24 mouse cellular contexts compared by ENCODE assay signal in the genomic region with DNA sequence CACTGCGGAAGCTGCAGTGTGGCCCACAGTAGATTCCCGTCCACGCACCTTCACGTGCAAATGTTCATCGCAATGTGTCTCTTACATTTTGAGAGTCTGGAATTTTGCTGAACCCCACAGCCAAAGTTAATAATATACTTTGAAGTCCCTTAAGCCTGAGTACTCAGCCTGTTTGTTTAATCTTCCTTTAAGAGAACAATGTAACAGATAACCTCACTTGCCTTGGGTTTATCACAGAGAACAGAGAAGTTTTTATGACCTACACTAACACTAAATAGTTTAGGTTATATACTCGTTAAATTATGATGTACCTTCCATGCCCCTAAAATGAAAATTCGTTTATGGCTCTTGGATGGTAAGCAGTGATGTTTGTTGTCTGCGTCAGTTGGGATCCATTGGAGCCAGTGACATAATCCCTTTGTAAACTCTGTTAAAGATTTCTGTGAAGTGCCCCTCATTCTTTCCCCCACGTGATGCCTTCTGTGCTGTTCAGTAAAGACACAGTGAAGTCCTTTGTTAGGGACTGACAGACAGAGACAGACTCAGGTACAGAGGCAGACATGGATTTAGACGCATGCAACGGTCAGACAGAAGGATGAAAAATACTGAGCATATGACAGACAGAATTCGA. TPM values are rescaled to one million over a fixed set of nuclear protein-coding genes. Genes with fewer than 3 reads are reported as not detected.
"Had no signal": no experiment of that assay in that cellular context is flagged by ENCODE, and none has a peak within 500 bp of the region (broad histone marks: within the 10 kb centered on the region; RNA-seq: fewer than 3 reads in every experiment).

No protein-coding gene starts in this region.

- H3K4me2 ChIP-seq: liver, embryonic 13.5 days; liver, embryonic 15.5 days; midbrain, embryonic 11.5 days; midbrain, embryonic 13.5 days; midbrain, embryonic 15.5 days; neural tube, embryonic 12.5 days had no signal

- H3K9me3 ChIP-seq: liver, embryonic 13.5 days; midbrain, embryonic 15.5 days had no signal

- H3K4me1 ChIP-seq: liver, embryonic 13.5 days; liver, embryonic 15.5 days; midbrain, embryonic 15.5 days; neural tube, embryonic 12.5 days had no signal

- H3K27ac ChIP-seq: liver, embryonic 13.5 days; liver, embryonic 15.5 days; macrophage; midbrain, embryonic 13.5 days; midbrain, embryonic 15.5 days; neural tube, embryonic 12.5 days had no signal

- H3K4me3 ChIP-seq: liver, embryonic 13.5 days; liver, embryonic 15.5 days; megakaryocyte, embryonic 14.5 days; midbrain, embryonic 13.5 days; midbrain, embryonic 15.5 days; neural tube, embryonic 12.5 days had no signal

- DNase-seq: liver, embryonic 13.5 days; liver, postnatal 0 days; lung, adult 2 months; lung, postnatal 10 days; lung, postnatal 36 days; retina, postnatal 1 day; right cerebral cortex, adult 18-20 months; right cerebral cortex, postnatal 25 days; right cerebral cortex, postnatal 4 days; spleen, adult 18-20 months; thymus, adult 18-20 months; thymus, postnatal 14 days; thymus, postnatal 36 days had no signal

- H3K36me3 ChIP-seq: liver, embryonic 13.5 days; liver, embryonic 15.5 days; midbrain, embryonic 13.5 days; midbrain, embryonic 15.5 days; neural tube, embryonic 12.5 days had no signal

- ATAC-seq: liver, postnatal 0 days; midbrain, embryonic 13.5 days; midbrain, embryonic 15.5 days had no signal

- H3K9ac ChIP-seq: liver, embryonic 13.5 days; liver, embryonic 15.5 days; liver, postnatal 0 days; midbrain, embryonic 13.5 days; midbrain, embryonic 15.5 days; neural tube, embryonic 12.5 days had no signal

RNA-seq across cellular contexts. Expression of gene B4galnt2, which starts 7.4 kb away (rescaled TPM):
- total RNA-seq: megakaryocyte progenitor cell, adult 5-6 weeks; midbrain, postnatal 0 days; monocyte, adult 5-6 weeks had no signal
- polyA plus RNA-seq: lung, adult 2 months; midbrain, embryonic 13.5 days; midbrain, embryonic 15.5 days; midbrain, postnatal 0 days; neural tube, embryonic 12.5 days; neural tube, embryonic 14.5 days had no signal
